19 mouse cellular contexts compared by ENCODE assay signal in the genomic region with DNA sequence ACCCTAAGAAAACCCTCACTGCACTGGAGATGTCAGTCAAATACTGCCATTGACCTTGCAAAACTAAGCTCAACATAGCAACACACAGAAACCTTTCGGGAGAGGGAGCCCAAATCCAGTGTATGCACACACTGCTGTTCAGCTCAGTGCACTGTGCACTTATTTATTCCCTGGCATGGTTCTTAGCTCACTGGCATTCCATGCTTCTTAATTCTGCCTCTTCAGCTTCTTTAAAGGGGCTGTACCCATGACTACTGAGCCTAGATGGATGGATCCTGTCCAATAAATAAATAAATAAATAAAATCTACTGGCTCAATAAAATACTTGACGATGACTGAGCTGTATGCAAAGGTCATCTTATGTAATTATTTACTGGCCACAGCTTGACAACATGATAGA.
DNase-seq lines count a peak whose midpoint lies in the region; ATAC-seq and TF ChIP-seq lines count a peak whose summit lies in the region.
"Had no signal": no experiment of that assay in that cellular context is flagged by ENCODE, and none has a peak within 500 bp of the region (broad histone marks: within the 10 kb centered on the region; RNA-seq: fewer than 3 reads in every experiment).

No protein-coding gene starts in this region.

- H3K4me2 ChIP-seq in hindbrain, embryonic 11.5 days (replicated peaks; ENCODE audit: low read depth, low read length) = no peak overlapping the region
- H3K4me2 ChIP-seq in forebrain, embryonic 16.5 days (ENCODE audit: low read length) = no peak overlapping the region
- no peak overlapping the region for H3K4me2 ChIP-seq in hindbrain, postnatal 0 days (ENCODE audit: low read depth, low read length)
- H3K4me2 ChIP-seq: embryonic facial prominence, embryonic 15.5 days; heart, embryonic 11.5 days had no signal

- H3K4me1 ChIP-seq in hindbrain, embryonic 11.5 days (replicated peaks; ENCODE audit: control insufficient read depth, insufficient read depth, low read length) = 0 out of 2 replicates have a peak, but pooled peaks cover 2% of the 10 kb centered on the region
- H3K4me1 ChIP-seq in hindbrain, embryonic 10.5 days (replicated peaks) = peaks cover 34% of the 10 kb centered on the region
- H3K4me1 ChIP-seq in forebrain, embryonic 16.5 days (replicated peaks; ENCODE audit: control insufficient read depth, insufficient read depth, low read length) = peaks cover 22% of the 10 kb centered on the region
- H3K4me1 ChIP-seq in hindbrain, postnatal 0 days (ENCODE audit: insufficient read depth, low read length) = 0 out of 2 replicates have a peak, but pooled peaks cover 2% of the 10 kb centered on the region
- H3K4me1 ChIP-seq: embryonic facial prominence, embryonic 15.5 days had no signal

- no peak overlapping the region for H3K27ac ChIP-seq in hindbrain, embryonic 11.5 days (ENCODE audit: low read depth, low read length)
- H3K27ac ChIP-seq in hindbrain, embryonic 10.5 days = no peak overlapping the region
- H3K27ac ChIP-seq in forebrain, embryonic 16.5 days (ENCODE audit: low read length) = peak overlapping the region; percentile 87
- H3K27ac ChIP-seq in hindbrain, postnatal 0 days = no peak overlapping the region
- H3K27ac ChIP-seq: embryonic facial prominence, embryonic 15.5 days had no signal

- no peaks in the 10 kb centered on the region for H3K9me3 ChIP-seq in hindbrain, embryonic 11.5 days (ENCODE audit: control insufficient read depth, low read length)
- no peaks in the 10 kb centered on the region for H3K9me3 ChIP-seq in hindbrain, embryonic 10.5 days
- H3K9me3 ChIP-seq in forebrain, embryonic 16.5 days (ENCODE audit: control insufficient read depth, low read length) = no peaks in the 10 kb centered on the region
- H3K9me3 ChIP-seq in hindbrain, postnatal 0 days (ENCODE audit: low read length) = no peaks in the 10 kb centered on the region
- H3K9me3 ChIP-seq: embryonic facial prominence, embryonic 15.5 days had no signal

- ATAC-seq in hindbrain, embryonic 11.5 days (ENCODE audit: low FRiP score) = 0 out of 2 replicates have a peak, but pooled peaks have one; percentile 39
- ATAC-seq in forebrain, embryonic 16.5 days = peak; percentile 29
- 0 out of 2 replicates have a peak, but pooled peaks have one; percentile 38 for ATAC-seq in hindbrain, postnatal 0 days
- ATAC-seq: CD4-positive, CD25-positive, alpha-beta regulatory T cell, adult 4 months; Patski had no signal

- H3K27me3 ChIP-seq in hindbrain, embryonic 11.5 days (ENCODE audit: control insufficient read depth, insufficient read depth, low read length) = no peaks in the 10 kb centered on the region
- H3K27me3 ChIP-seq in hindbrain, embryonic 10.5 days (ENCODE audit: insufficient read depth, poor library complexity, severe bottlenecking) = no peaks in the 10 kb centered on the region
- H3K27me3 ChIP-seq in forebrain, embryonic 16.5 days (replicated peaks; ENCODE audit: control insufficient read depth, insufficient read depth, low read length) = no peaks in the 10 kb centered on the region
- H3K27me3 ChIP-seq in hindbrain, postnatal 0 days (ENCODE audit: insufficient read depth, low read length) = no peaks in the 10 kb centered on the region
- H3K27me3 ChIP-seq: embryonic facial prominence, embryonic 15.5 days; Patski had no signal

- H3K9ac ChIP-seq in hindbrain, embryonic 11.5 days (ENCODE audit: low read depth, low read length) = no peak overlapping the region
- H3K9ac ChIP-seq in forebrain, embryonic 16.5 days (replicated peaks; ENCODE audit: low read depth, low read length) = no peak overlapping the region
- H3K9ac ChIP-seq in hindbrain, postnatal 0 days (replicated peaks; ENCODE audit: low read length) = no peak overlapping the region
- H3K9ac ChIP-seq: embryonic facial prominence, embryonic 15.5 days had no signal

- no peak for TF ChIP-seq POLR2A in brain, embryonic 14.5 days (IDR thresholded peaks at IDR 0.05; ENCODE audit: borderline replicate concordance, extremely low read depth, insufficient read depth, insufficient read length, poor library complexity, severe bottlenecking)

- WGBS in hindbrain, embryonic 11.5 days = 83% methylated on average over 2 of the region's 2 CpGs
- 80% methylated on average over 2 of the region's 2 CpGs for WGBS in hindbrain, embryonic 10.5 days
- WGBS in forebrain, embryonic 16.5 days = 24% methylated on average over 2 of the region's 2 CpGs
- 37% methylated on average over 2 of the region's 2 CpGs for WGBS in hindbrain, postnatal 0 days

- no peak for DNase-seq in hindbrain, embryonic 11.5 days (ENCODE audit: low spot score)
- DNase-seq in hindbrain, embryonic 10.5 days (ENCODE audit: low spot score) = no peak
- DNase-seq in brain, embryonic 14.5 days (ENCODE audit: low read depth) = peak; percentile 72
- DNase-seq in hindbrain, postnatal 0 days (ENCODE audit: low spot score) = no peak
- no peak for DNase-seq in right cerebral cortex, postnatal 14 days
- no peak for DNase-seq in c-Kit-positive CD71-positive TER-119-positive erythroid progenitor cells, embryonic 14.5 days (ENCODE audit: low spot score)
- DNase-seq in kidney, adult 8-10 months = no peak
- DNase-seq: adrenal gland, postnatal 14 days; cerebellum, adult 18-20 months; cerebellum, postnatal 25 days; heart, postnatal 10 days; lung, postnatal 10 days; right cerebral cortex, postnatal 25 days; thymus, postnatal 36 days had no signal

- H3K4me3 ChIP-seq in hindbrain, embryonic 11.5 days (ENCODE audit: low read depth, low read length) = no peak overlapping the region
- H3K4me3 ChIP-seq in hindbrain, embryonic 10.5 days = no peak overlapping the region
- H3K4me3 ChIP-seq in forebrain, embryonic 16.5 days (replicated peaks; ENCODE audit: low read length) = no peak overlapping the region
- no peak overlapping the region for H3K4me3 ChIP-seq in hindbrain, postnatal 0 days (ENCODE audit: low read length)
- H3K4me3 ChIP-seq: embryonic facial prominence, embryonic 15.5 days had no signal

- TF ChIP-seq CTCF in brain, embryonic 14.5 days (IDR thresholded peaks at IDR 0.05; ENCODE audit: borderline replicate concordance, extremely low read depth, insufficient read depth, insufficient read length) = no peak
- no peak for TF ChIP-seq CTCF in hindbrain, postnatal 0 days (IDR thresholded peaks at IDR 0.05; ENCODE audit: low read depth)

- H3K36me3 ChIP-seq in hindbrain, embryonic 11.5 days (ENCODE audit: control insufficient read depth, insufficient read depth, low read length) = no peaks in the 10 kb centered on the region
- H3K36me3 ChIP-seq in hindbrain, embryonic 10.5 days = no peaks in the 10 kb centered on the region
- H3K36me3 ChIP-seq in forebrain, embryonic 16.5 days (ENCODE audit: control insufficient read depth, insufficient read depth) = no peaks in the 10 kb centered on the region
- H3K36me3 ChIP-seq in hindbrain, postnatal 0 days (ENCODE audit: insufficient read depth, low read length) = no peaks in the 10 kb centered on the region
- H3K36me3 ChIP-seq: embryonic facial prominence, embryonic 15.5 days had no signal
